Mouse (Mus musculus): Measurements from ENCODE around the gene Mcrip2.

Mcrip2 gene

GRCm38 (mm10) chr17:25880196-25880910 lies 11.8 kb upstream of the Mcrip2 start, which contains the start of gene Wfikkn1:
Gene Wfikkn1 (minus strand): TSS chr17:25880858.
- DNase-seq: no peak

- DNase-seq: no peak
Measured at GRCm38 (mm10) chr17:25879750-25880149, 11.2 kb upstream of the Mcrip2 start.

- DNase-seq: peak; percentile 75 to 89
Measured at GRCm38 (mm10) chr17:25879261-25879660, 10.7 kb upstream of the Mcrip2 start.

GRCm38 (mm10) chr17:25878611-25879180 lies 10.1 kb upstream of the Mcrip2 start:
- DNase-seq: no peak

- peak in 1 of 2 experiments; percentile 32 for DNase-seq
Measured at GRCm38 (mm10) chr17:25877741-25878610, 9.4 kb upstream of the Mcrip2 start.

GRCm38 (mm10) chr17:25877025-25877424 lies 8.5 kb upstream of the Mcrip2 start:
- DNase-seq: no peak

- DNase-seq: peak; percentile 81 to 87
Measured at GRCm38 (mm10) chr17:25876347-25876915, 7.9 kb upstream of the Mcrip2 start.

GRCm38 (mm10) chr17:25875171-25876136 lies 6.9 kb upstream of the Mcrip2 start:
- DNase-seq: peak; percentile 92 to 94

- DNase-seq: peak; percentile 93 to 95
Measured at GRCm38 (mm10) chr17:25874721-25875170, 6.2 kb upstream of the Mcrip2 start, which contains the start of gene Mettl26. Gene Mettl26 (plus strand): TSS chr17:25875074.

GRCm38 (mm10) chr17:25874148-25874720 lies 5.7 kb upstream of the Mcrip2 start:
- DNase-seq: peak in 1 of 2 experiments; percentile 62

- no peak for DNase-seq
Measured at GRCm38 (mm10) chr17:25873405-25874147, 5.0 kb upstream of the Mcrip2 start.

GRCm38 (mm10) chr17:25872676-25873075 lies 4.1 kb upstream of the Mcrip2 start:
- peak; percentile 55 to 69 for DNase-seq

- DNase-seq: peak; percentile 48 to 49
Measured at GRCm38 (mm10) chr17:25871566-25871965, 3.0 kb upstream of the Mcrip2 start.

- no peak for DNase-seq
Measured at GRCm38 (mm10) chr17:25869954-25870353, 1.4 kb upstream of the Mcrip2 start.

GRCm38 (mm10) chr17:25869498-25869897 lies 934 bp upstream of the Mcrip2 start:
- DNase-seq: no peak

GRCm38 (mm10) chr17:25867836-25868600 lies 546 bp downstream of the Mcrip2 start:
- peak; percentile 78 to 84 for DNase-seq

- DNase-seq: no peak
Measured at GRCm38 (mm10) chr17:25867509-25867835, 1.1 kb downstream of the Mcrip2 start.

- peak; percentile 71 to 78 for DNase-seq
Measured at GRCm38 (mm10) chr17:25866172-25866571, 2.4 kb downstream of the Mcrip2 start.

- DNase-seq: peak in 1 of 2 experiments; percentile 39
Measured at GRCm38 (mm10) chr17:25865288-25865687, 3.3 kb downstream of the Mcrip2 start.

- peak; percentile 60 to 61 for DNase-seq
Measured at GRCm38 (mm10) chr17:25864311-25864710, 4.3 kb downstream of the Mcrip2 start.
